Mouse (Mus musculus) common myeloid progenitor, adult 5-6 weeks (primary cell): ENCODE measurements around the gene Drc1. TPM values are rescaled to one million over a fixed set of nuclear protein-coding genes. Genes with fewer than 3 reads are reported as not detected.

ENCODE experiments used
- ATAC-seq: replicated peaks from 2 replicates; pipeline ENCODE4 v1.8.0; 2016; ENCODE audit warnings: low read depth, mild to moderate bottlenecking, moderate TSS enrichment, inconsistent platforms; ENCODE audit not compliant: poor library complexity, severe bottlenecking
- total RNA-seq: library from RNA; stranded (forward); fragments of 200-1000, 187-1606 nt; gene quantifications from 2 replicates; pipeline ENCODE4 v1.2.3, GENCODE M21; 2017

Gene Drc1
- total RNA-seq, 1 experiment from 2014 or later = not detected

- no peak for ATAC-seq
Observed at GRCm38 (mm10) chr5:30401165-30401564, 120.0 kb downstream of the Drc1 start.

- no peak for ATAC-seq
Observed at GRCm38 (mm10) chr5:30406876-30407275, 125.7 kb downstream of the Drc1 start.

GRCm38 (mm10) chr5:30411524-30411923, 130.3 kb downstream of the Drc1 start:
- no peak for ATAC-seq

GRCm38 (mm10) chr5:30415381-30415780, 134.2 kb downstream of the Drc1 start:
- ATAC-seq = no peak

GRCm38 (mm10) chr5:30415876-30416275, 134.7 kb downstream of the Drc1 start:
- ATAC-seq = no peak

Other genes with a start within 250 kb of the Drc1 start
- gene Tyms, start 207.8 kb upstream of the Drc1 start, total RNA-seq = 112 and 152 TPM in 2 replicates
- not detected in 2 replicates for gene Garem2, start 176.2 kb upstream of the Drc1 start, total RNA-seq
- gene 3110082J24Rik, start 175.3 kb upstream of the Drc1 start, total RNA-seq = not detected in 2 replicates
- 139 and 147 TPM in 2 replicates for gene Hadha, start 126.2 kb upstream of the Drc1 start, total RNA-seq
- gene Hadhb, start 126.1 kb upstream of the Drc1 start, total RNA-seq = 66.7 and 76.6 TPM in 2 replicates
- gene Adgrf3, start 75.7 kb upstream of the Drc1 start, total RNA-seq = not detected in 2 replicates
- 39.6 and 69.2 TPM in 2 replicates for gene Selenoi, start 48.8 kb upstream of the Drc1 start, total RNA-seq
- gene Otof, start 180.5 kb downstream of the Drc1 start, total RNA-seq = not detected in 2 replicates
- not detected in 2 replicates for gene 1700001C02Rik, start 184.7 kb downstream of the Drc1 start, total RNA-seq